Mouse (Mus musculus) lung, adult 18-20 months (tissue): ENCODE results near the gene Mmp19.
"Not testable (repeated sequence)": the region's sequence is repeated elsewhere in the genome, so short reads cannot be mapped to it uniquely, and the experiment has no call there.

ENCODE experiments used
- DNase-seq, 2 experiments: peaks; one replicate each; pipeline ENCODE4 v3.0.0; 2022; ENCODE audit warnings: mixed read lengths in 2 of 2

Mmp19 gene

DNA sequence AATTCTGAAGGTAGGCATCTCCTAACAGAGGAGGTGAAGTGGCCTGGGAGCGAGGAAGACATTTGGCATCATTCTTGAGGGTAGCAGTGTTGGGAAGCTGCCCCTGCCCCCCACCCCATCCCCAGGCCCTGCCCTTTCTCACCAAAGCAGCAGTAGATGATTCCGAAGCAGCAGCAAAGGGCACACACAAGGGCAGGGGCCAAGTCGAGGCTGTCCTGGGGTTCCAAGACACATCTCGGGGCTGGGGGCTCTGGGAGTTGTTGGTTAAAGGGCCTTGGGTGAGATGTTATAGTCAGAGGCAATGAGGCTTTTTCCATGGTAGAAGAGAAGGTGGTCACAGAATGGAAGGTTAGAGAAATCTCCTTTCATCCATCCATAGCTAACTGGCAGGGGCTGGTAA, 12.2 kb downstream of the Mmp19 start:
- DNase-seq = no peak

DNA sequence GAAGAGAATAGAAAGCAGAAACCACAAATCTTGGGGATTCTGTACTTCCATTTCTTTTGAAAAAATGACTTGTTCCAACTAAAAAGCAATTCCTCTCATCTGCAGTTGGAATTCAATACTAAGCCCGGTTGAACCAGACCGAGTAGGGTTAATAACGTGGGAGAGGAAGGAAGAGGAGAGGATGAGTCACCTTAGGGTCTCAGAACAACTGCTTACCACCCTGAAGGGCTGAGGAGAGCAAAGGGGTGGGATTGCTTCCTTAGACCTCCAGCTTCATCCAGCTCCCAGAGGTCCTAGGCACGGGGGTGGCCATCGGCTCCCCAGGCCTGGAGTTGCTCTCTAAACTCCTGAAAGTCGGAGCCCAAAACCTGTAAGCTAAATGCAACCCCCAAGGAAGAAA, 12.7 kb downstream of the Mmp19 start:
- DNase-seq = no peak

DNA sequence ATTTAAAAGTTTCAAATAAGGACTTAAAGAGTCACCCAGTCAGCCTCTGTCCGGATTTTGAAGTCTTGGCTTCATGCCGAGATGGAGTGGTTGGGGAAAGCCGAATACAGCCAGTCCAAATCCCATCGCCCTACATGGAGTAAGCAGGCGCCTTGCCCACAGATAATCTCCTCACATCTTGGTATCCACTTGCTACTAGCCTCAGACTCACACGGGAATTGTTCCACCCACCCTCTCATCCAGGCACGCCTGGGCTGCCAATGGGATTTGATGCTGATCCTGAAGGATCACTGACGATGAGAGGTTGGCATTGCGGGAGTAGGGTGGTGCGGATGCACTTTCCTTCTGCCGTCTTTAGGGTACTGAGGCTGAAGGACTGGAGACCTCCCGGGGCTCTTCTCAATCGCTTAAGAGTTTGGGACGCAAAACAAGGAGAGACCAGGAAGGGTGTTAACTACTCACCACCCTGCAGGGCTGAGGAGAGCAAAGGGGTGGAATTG, 13.1 kb downstream of the Mmp19 start, which contains the start of gene Dnajc14:
Gene Dnajc14, plus strand, starts transcription at position 292 of the 500 bp plus-strand sequence.
- peak; percentile 60 to 68 for DNase-seq

DNA sequence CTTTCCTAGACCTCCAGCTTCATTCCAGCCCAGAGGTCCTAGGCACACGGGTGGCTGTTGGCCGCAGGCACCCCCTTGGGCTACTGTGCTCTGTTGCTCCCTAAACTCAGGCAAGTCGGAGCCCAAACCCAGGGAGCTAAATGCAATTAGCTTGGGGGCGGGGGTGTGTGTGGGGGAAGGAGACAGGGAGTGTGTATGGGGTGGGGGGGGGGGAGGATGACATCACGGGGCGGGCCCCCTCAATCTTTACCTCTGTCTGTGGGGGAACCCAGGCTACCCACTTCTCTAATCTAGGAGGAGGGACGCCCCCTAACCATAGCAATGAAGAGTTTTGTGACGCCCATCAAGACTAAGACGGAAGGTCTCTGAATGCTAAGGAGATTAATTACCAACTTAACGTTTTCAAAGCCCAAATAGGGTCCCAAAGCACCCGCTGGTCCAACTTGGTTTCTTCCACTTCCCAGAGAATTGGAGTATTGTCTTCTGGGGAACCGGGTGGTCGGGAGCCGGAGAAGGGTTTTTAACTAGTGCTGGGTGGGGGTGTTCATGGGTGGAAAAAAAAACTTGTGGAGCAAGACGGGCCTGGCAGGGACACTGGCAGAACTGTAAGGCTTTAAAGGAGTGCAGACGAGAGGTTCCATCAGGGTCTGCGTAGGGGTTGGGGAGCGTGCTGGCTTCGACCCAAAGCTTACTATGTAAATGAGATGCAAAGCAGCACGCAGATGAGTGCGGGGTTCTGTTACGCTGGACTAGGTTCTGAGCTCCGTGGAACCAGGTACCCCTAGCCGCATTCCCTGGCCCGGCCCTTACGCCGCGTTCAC, 13.8 kb downstream of the Mmp19 start, which contains the start of gene Tmem198b:
Gene Tmem198b, minus strand, starts transcription at position 100 of the 821 bp plus-strand sequence.
- DNase-seq = peak; percentile 58 to 62

DNA sequence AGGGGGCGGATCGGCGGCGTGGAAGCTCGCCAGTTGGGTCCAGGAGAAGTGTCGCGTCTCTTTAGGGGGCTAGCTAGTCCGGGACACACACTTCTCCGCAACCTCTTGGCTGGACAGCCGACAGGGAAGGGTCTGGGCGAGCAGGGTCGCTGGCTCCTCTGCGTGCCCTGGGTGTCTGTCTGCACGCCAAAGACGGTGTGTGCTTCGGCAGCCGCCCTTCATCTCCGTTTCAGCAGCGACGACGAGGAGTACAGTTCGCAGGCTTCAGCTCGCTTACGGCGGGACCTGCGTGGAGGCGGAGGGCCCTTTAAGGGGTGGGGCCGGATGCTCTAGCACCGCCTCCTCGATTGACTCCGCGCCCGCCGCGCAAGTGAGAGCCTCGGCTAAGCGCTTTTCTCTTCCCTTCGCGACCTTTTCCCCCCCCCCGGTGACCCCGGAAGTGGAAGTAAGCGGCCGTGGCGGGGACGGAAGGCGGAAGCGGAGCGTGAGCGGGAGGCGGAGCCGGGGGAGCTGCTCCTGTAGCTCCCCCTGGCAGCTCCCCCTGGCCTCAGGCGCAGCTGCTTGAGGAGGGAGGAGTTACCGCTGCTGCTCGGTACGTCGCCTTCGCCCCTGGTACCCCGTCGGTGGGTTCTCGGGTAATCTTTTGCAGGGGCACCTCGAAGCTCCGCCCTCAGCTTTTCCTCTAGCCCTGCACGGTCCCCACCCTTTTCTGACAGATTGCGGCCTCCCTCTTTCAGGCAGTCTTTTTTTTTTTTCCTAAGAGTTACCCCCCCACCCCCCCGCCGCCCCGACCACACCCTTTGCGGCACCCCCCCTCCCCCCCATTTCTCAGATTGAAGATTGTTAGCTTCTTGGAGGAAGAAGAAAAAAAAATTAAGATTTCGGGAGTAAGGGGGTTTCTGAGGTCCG, 14.6 kb downstream of the Mmp19 start:
- peak; percentile 97 for DNase-seq

DNA sequence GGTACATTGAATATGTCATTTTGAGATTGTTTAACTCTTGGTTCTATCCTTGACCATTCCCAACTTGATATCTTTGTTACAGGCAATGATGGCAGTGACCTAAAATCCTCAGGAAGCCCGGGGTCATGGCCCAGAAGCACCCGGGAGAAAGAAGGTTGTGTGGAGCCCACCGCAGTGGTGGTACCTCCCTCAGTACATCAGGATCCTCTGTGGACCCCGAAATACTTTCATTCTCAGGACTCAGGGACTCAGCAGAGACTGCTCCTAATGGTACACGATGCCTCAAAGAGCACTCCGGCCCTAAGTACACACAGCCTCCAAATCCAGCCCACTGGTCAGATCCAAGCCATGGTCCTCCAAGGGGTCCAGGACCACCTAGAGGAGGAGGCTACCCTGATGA, 15.4 kb downstream of the Mmp19 start:
- no peak for DNase-seq

DNA sequence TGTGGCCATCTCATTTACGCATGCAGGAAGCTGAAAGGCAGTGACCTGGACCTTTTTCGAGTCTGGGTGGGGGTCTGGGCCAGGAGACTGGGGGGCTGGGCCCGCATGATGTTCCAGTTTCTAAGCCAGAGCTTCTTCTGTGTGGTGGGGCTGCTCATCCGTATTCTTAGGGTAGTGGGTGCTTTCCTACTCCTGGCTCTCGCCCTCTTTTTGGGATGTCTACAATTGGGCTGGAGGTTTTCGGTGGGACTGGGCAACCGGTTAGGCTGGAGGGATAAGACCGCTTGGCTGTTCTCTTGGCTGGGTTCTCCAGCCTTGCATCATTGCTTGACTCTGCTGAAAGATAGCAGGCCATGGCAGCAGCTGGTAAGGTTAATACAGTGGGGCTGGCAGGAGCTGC, 16.3 kb downstream of the Mmp19 start:
- DNase-seq = no peak

DNA sequence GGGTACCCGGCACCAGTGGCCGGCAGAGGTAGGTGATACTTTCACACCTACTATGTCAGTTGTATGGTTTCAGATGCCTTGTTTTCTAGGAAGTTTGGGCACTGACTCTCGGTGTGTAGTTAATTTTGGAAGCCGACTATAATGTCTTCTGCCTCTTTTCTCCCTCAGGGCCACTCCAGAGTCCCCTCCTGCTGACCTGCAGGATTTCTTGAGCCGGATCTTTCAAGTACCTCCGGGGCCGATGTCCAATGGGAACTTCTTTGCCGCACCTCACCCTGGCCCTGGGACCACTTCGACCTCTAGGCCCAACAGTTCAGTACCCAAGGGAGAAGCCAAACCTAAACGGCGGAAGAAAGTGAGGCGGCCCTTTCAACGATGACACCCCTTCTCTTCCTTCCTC, 26.3 kb downstream of the Mmp19 start, which contains the start of gene Sarnp:
Gene Sarnp, plus strand, starts transcription at position 301 of the 400 bp plus-strand sequence.
- no peak for DNase-seq

DNA sequence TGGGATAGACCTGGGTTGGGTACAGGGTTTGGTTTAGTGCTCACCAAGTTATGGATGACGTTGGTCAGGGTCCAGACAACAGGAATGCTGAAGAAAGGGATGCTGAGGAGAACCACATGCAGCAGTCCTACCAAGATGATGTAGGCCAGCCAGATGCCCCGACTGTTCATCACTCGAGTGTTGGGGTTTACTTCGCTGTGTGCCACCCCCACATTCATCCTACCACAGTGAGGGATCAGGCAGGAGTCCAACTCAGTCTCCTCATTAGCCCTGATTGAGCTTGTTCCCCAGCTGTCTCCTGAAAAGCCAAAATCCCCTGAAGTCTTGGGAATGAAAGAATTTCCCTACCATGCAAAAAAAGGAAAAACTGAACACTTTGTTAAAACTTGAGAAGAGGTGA, 29.5 kb downstream of the Mmp19 start:
- no peak for DNase-seq

DNA sequence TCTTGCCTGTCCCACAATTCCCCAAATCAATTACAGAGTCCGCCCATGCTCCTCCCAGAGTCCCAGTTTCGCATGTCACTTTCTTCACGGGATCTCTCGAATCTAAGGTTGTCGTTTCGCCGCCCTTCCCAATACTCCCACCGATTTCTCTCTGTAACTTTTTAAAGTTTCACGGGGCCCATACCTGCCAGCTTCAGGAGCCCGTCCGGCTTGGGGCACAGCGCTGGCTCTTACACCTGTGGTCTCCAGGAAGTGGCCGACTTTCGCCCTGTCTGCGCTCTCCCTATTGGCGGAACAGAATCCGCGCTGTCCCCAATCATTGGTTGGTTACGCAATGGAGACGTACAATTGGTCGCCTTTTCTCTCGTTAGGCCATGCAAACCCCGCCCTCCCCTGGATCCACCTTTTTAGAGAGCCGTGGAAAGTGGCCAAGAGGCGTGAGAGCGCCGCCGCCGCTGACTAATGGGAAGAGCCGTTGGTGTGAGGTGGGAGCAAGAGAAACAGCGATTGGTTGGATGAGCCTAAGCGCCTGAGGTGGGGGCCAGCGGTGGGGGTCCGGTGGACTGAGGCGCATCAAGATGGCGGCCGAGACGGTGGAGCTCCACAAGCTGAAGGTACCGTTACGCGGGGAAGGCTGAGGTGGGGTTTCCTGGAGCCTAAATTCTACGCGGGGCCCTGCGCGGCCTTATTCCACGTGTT, 30.8 kb downstream of the Mmp19 start, which contains the start of gene Ormdl2:
Gene Ormdl2, minus strand, starts transcription at position 288 of the 699 bp plus-strand sequence.
- DNase-seq = peak; percentile 99

DNA sequence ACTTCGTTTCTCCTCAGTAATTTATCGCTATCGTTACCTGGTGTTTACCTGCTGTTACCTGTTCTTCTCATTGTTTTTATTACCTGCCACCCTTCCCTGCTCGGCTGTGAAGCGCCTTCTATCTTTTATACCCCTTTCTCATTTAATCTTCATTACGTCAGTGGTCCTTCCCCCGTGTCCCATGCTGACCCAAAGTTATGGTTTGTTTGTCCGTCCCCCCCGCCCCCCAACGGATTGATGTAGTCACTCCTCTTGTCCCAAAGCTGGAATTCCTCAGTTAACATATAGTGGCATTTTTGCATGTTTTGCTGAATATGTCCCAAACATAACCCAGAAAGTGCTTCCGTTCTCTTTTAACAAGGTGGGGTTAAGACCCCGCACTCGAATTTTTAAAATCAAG, 31.4 kb downstream of the Mmp19 start:
- no peak for DNase-seq

DNA sequence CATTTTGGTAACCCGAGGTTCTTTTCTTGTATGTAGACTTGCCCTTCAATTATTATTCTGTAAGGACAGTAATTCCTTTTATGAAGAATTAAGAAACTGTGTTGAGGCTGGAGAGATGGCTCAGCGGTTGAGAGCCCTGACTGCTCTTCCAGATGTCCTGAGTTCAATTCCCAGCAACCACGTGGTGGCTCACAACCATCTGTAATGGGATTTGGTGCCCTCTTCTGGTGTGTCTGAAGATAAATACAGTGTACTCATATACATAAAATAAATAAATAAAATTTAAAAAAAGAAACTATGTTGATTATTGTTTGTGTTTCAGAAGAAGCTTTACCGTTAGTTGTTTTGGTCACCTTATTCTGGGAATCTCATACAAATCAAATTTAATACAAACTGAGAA, 32.4 kb downstream of the Mmp19 start:
- not testable (repeated sequence) for DNase-seq

DNA sequence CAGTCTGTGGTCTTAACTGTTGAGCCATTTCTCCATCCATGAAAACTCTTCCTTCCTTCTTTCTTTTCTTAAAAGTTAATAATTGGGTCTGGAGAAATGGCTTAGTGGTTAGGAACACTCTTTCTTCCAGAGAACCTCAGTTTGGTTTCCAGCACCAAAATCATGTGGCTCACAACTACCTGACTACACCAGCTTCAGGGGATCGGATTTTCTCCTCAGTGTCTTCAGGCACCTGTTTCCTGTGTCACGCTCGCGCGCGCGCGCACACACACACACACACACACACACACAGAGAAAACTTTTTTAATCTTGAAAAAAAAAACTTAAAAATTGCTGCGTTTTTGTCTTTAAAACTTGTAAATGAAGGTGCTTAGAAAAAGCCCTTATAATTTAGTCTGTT, 33.1 kb downstream of the Mmp19 start:
- DNase-seq = no peak

DNA sequence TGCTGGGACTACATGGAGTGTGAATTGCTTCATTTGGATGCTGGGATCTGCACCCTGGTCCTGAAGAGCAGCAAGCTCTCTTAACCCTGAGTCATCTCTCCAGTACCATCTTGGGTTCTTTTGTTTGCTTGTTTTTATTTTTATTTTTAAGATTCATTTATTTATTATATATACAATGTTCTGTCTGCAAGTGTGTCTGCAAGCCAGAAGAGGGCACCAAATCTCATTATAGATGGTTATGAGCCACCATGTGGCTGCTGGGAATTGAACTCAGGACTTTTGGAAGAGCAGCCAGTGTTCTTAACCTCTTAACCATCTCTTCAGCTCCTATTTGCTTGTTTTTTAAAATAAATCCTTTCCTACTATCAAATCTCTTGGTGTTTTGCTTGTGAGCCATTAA, 46.7 kb downstream of the Mmp19 start:
- no peak for DNase-seq

DNA sequence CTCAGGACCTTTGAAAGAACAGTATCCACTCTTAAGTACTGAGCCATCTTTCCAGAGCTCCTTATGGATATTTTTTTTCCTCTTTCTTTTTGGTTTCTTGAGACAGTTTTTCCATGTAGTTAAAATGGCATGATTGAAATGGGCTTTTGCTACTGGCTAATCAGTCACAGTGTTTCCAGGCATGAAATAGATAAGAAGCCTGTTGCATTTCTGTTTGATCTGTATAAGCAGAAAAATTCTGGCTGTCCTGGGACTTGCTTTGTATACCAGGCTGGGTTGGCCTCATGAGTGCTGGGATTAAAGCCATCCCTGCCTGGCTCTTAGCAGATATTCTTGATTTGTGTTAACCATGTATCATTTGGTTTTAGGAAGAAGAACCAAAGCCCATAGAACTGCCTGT, 48.7 kb downstream of the Mmp19 start:
- no peak for DNase-seq

DNA sequence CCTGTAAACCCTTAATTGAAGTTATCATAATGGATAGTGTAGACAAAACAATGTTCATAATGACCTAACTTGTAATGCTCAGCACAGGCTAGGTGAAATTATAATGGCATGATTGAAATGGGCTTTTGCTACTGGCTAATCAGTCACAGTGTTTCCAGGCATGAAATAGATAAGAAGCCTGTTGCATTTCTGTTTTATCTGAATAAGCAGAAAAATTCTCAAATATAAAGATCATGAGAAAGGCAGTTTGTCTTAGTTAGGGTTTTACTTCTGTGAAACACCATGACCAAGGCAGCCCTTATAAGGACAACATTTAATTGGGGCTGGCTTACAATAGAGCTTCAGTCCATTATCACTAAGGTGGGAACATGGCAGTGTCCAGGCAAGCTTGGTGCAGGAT, 49.9 kb downstream of the Mmp19 start:
- no peak for DNase-seq

DNA sequence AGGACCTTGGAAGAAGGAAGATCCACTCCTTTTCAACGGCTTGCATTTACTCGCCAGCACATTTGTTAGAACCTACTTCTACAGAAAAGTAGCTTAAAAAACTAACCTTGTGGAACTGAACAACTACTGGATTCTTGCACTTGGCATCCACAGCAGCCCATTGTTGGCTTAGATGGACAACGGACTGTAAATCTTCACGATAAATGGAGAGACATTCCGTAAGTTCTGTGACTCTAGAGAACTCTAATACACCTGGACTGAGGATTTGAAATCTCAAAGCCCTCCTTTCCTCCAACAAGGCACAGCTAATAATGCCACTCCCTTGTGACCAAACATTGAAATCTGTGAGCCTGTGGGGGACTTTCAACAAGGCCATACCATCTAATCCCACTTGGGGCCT, 52.5 kb downstream of the Mmp19 start:
- no peak for DNase-seq

DNA sequence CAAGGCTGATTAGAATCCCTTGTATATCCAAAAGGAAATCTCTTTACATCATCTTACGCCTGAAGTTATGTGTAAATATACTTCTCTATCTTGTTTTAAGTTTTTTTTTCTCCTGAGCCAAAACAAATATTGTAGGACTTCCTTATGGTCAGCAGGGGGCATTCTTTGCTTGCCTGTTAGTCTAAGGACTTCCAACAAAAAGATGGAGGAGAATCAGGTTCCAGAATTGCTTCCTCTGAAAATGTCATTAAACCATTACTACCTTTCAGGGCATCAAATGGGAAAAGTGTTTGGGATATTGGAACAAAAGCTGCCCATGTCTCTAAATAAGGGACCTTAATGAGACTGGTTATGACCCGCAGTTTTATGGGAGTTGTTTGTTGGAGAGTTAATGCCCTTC, 54.8 kb downstream of the Mmp19 start:
- peak in 1 of 2 experiments; percentile 16 for DNase-seq

DNA sequence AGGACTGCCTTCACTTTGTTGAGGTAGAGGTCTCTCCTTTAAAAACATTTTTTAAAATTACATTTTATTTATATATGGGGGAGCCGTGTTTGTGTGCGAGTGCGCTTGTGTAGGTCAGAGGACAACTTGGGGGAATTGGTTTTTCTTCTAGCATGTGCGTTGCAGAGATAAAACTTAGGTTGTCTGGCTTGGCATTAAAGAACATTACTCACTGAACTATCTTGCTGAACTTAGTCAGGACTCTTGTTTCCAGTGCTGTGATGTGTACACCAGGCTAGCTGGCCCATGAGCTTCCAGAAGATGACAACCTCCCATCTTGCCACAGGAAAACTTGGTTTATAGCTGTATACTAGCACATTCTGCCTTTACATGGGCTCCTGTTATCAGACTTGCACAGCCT, 56.0 kb downstream of the Mmp19 start:
- DNase-seq = no peak

DNA sequence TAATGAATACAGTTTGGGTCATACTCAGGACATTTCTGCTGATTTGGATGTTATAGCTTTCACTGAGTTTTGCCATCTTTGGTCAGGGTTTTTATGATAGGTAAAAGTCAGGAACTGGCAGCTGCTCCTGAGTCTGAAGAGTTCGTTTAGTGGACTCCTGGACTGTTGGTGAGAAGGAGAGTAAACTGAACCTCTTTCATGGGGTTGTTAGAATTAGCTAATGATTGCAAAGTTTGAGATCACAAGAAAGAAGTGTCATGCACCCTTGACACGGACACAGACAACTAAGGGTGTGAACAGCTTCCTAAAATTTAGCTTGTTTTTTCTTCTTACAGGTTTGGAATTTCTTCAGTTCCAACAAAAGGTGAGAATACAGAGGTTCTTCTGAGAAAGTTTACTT, 57.7 kb downstream of the Mmp19 start:
- no peak for DNase-seq

DNA sequence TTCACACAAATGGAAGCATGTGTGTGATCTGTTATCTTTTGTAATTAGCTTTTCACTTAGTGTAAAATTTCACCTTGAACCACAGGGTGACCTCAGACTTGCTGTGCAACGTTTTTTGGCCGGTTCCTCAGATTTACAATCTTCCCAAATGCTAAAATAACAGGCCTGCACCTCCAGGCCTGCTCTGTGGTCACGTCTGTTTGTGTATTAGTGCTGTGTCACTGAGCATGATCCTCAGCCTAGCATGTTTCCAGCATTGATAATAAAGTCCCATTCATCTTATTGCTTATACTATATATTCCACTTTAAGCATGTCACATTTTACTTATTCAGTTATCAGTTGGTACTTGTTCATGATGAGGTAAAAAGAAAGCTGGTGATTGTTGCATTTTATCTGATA, 59.6 kb downstream of the Mmp19 start:
- DNase-seq = no peak
